Mouse (Mus musculus) megakaryocyte, embryonic 14.5 days (primary cell): ENCODE results near the gene Pdcd2l.

Experiments used
- FLI1 ChIP-seq: IDR thresholded peaks from 2 replicates; pipeline ENCODE4 v1.6.1; 2012; ENCODE audit warnings: low read length, inconsistent platforms, mixed read lengths
- GATA1 ChIP-seq: IDR thresholded peaks from 3 replicates; pipeline ENCODE4 v1.6.1; 2012; ENCODE audit warnings: mixed read lengths, low read length, inconsistent platforms, borderline replicate concordance

- TF ChIP-seq GATA1 (no peak), FLI1 (no peak)
These were observed 30.4 kb upstream of the Pdcd2l start for GRCm38 (mm10) chr7:34226846-34227245.
